Mouse (Mus musculus): ENCODE measurements at regions not wholly inside any gene's neighbourhood (a gene's known extent, or its start where the extent isn't known, plus 50 kb on each side); places are given as distances from the start of the nearest gene placed in this dataset.

DNA sequence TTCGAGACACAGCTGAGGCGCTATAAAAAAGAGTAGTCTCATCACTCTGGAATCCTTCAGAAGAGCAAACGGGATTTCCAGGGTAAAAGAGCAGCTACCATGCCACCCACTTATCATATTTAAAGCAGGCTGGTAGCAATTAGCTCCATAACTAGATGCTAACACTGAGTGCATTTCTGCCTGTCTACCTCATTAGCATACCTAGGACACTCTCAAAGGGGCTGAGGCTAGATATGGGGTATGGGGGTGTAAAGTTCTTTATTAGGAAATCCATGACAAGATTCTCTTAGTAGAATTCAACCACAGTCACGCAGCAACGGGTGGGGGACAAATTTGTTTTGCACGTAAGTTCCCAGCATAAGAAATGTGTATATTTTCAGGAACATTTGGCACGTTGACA is 346.1 kb downstream of the Atp23 start:
- TF ChIP-seq CTCF (IDR thresholded peaks at IDR 0.05 in 2 of 3, conservative IDR thresholded peaks at IDR 0.05 in 1 of 3; ENCODE audit: control insufficient read depth in 1 of 3, insufficient read depth in 1 of 3, low read depth in 2 of 3, low read length in 3 of 3, poor library complexity in 1 of 3, severe bottlenecking in 1 of 3) (no peak), ELF1 (IDR thresholded peaks at IDR 0.05; ENCODE audit: low read depth, low read length) (no peak), HCFC1 (IDR thresholded peaks at IDR 0.05; ENCODE audit: low read depth, low read length) (no peak), POLR2A (IDR thresholded peaks at IDR 0.05; ENCODE audit: control insufficient read depth in 1 of 2, insufficient read depth in 1 of 2, low read depth in 1 of 2, low read length in 2 of 2, poor library complexity in 1 of 2) (no peak)

All from MEL (cell line).